Mouse (Mus musculus): ENCODE data around the gene Syne4. TPM values are rescaled to one million over a fixed set of nuclear protein-coding genes. Genes with fewer than 3 reads are reported as not detected.

Syne4 gene
- polyA plus RNA-seq, 1 experiment, result 7.2 TPM

Other genes with a start within 250 kb of the Syne4 start
- gene Zfp82, start 241.9 kb upstream of the Syne4 start, polyA plus RNA-seq (2012; rRNA removed), result 0.11 and 0.27 TPM in 2 replicates
- 0.15 and 0.46 TPM in 2 replicates for gene Gm26920, start 224.4 kb upstream of the Syne4 start, polyA plus RNA-seq (2012; rRNA removed)
- 2.9 and 3.0 TPM in 2 replicates for gene Zfp566, start 224.3 kb upstream of the Syne4 start, polyA plus RNA-seq (2012; rRNA removed)
- gene Zfp260, start 220.0 kb upstream of the Syne4 start, polyA plus RNA-seq (2012; rRNA removed), result 16.3 and 16.5 TPM in 2 replicates
- 0.82 and 2.0 TPM in 2 replicates for gene Zfp382, start 192.9 kb upstream of the Syne4 start, polyA plus RNA-seq (2012; rRNA removed)
- gene Zfp146, start 145.1 kb upstream of the Syne4 start, polyA plus RNA-seq (2012; rRNA removed), result 16.4 and 18.3 TPM in 2 replicates
- 7.4 and 16.8 TPM in 2 replicates for gene Cox7a1, start 130.7 kb upstream of the Syne4 start, polyA plus RNA-seq (2012; rRNA removed)
- 854 and 1,031 TPM in 2 replicates for gene Capns1, start 116.0 kb upstream of the Syne4 start, polyA plus RNA-seq (2012; rRNA removed)
- gene Polr2i, start 82.9 kb upstream of the Syne4 start, polyA plus RNA-seq (2012; rRNA removed), result 127 and 134 TPM in 2 replicates
- 63.0 and 64.8 TPM in 2 replicates for gene Tbcb, start 82.5 kb upstream of the Syne4 start, polyA plus RNA-seq (2012; rRNA removed)
- not detected in 2 replicates for gene Ovol3, start 79.1 kb upstream of the Syne4 start, polyA plus RNA-seq (2012; rRNA removed)
- gene Thap8, start 34.7 kb upstream of the Syne4 start, polyA plus RNA-seq (2012; rRNA removed), result 0.96 and 1.3 TPM in 2 replicates
- gene Wdr62, start 34.4 kb upstream of the Syne4 start, polyA plus RNA-seq (2012; rRNA removed), result 28.2 and 30.8 TPM in 2 replicates
- gene Clip3, start 23.1 kb upstream of the Syne4 start, polyA plus RNA-seq (2012; rRNA removed), result 6.3 and 12.5 TPM in 2 replicates
- 102 and 105 TPM in 2 replicates for gene Alkbh6, start 6.1 kb upstream of the Syne4 start, polyA plus RNA-seq (2012; rRNA removed)
- 1.1 and 1.7 TPM in 2 replicates for gene E130208F15Rik, start 6.9 kb downstream of the Syne4 start, polyA plus RNA-seq (2012; rRNA removed)
- 16.8 and 17.2 TPM in 2 replicates for gene Sdhaf1, start 9.1 kb downstream of the Syne4 start, polyA plus RNA-seq (2012; rRNA removed)
- 2.6 and 3.8 TPM in 2 replicates for gene Lrfn3, start 48.0 kb downstream of the Syne4 start, polyA plus RNA-seq (2012; rRNA removed)
- 156 and 182 TPM in 2 replicates for gene Tyrobp, start 99.0 kb downstream of the Syne4 start, polyA plus RNA-seq (2012; rRNA removed)
- gene Hcst, start 105.0 kb downstream of the Syne4 start, polyA plus RNA-seq (2012; rRNA removed), result 6.8 and 10.8 TPM in 2 replicates
- 1.8 and 2.6 TPM in 2 replicates for gene Nfkbid, start 106.9 kb downstream of the Syne4 start, polyA plus RNA-seq (2012; rRNA removed)
- 2.5 and 5.4 TPM in 2 replicates for gene Aplp1, start 130.7 kb downstream of the Syne4 start, polyA plus RNA-seq (2012; rRNA removed)
- gene Kirrel2, start 142.9 kb downstream of the Syne4 start, polyA plus RNA-seq (2012; rRNA removed), result not detected in 2 replicates
- not detected in 2 replicates for gene Nphs1, start 143.5 kb downstream of the Syne4 start, polyA plus RNA-seq (2012; rRNA removed)
- 0.19 and 0.20 TPM in 2 replicates for gene Prodh2, start 178.8 kb downstream of the Syne4 start, polyA plus RNA-seq (2012; rRNA removed)
- 9.3 and 13.5 TPM in 2 replicates for gene Arhgap33, start 220.3 kb downstream of the Syne4 start, polyA plus RNA-seq (2012; rRNA removed)
- 68.9 and 72.1 TPM in 2 replicates for gene Hspb6, start 237.4 kb downstream of the Syne4 start, polyA plus RNA-seq (2012; rRNA removed)
- gene Proser3, start 237.5 kb downstream of the Syne4 start, polyA plus RNA-seq (2012; rRNA removed), result 13.3 and 13.9 TPM in 2 replicates
- 28.9 and 31.8 TPM in 2 replicates for gene Lin37, start 245.0 kb downstream of the Syne4 start, polyA plus RNA-seq (2012; rRNA removed)
- 46.8 and 55.9 TPM in 2 replicates for gene U2af1l4, start 248.5 kb downstream of the Syne4 start, polyA plus RNA-seq (2012; rRNA removed)
- 1.4 and 1.6 TPM in 2 replicates for gene Gm49396, start 248.5 kb downstream of the Syne4 start, polyA plus RNA-seq (2012; rRNA removed)
- gene Psenen, start 248.8 kb downstream of the Syne4 start, polyA plus RNA-seq (2012; rRNA removed), result 134 and 146 TPM in 2 replicates